Mouse (Mus musculus) CD8-positive naive resting alpha-beta T cell, adult 57 days (primary cell): ENCODE results near the gene Cmtm2b. TPM values are rescaled to one million over a fixed set of nuclear protein-coding genes. Genes with fewer than 3 reads are reported as not detected.

Experiments
- total RNA-seq: library from RNA; stranded (reverse); gene quantifications from one replicate; pipeline ENCODE4 v1.2.4, GENCODE M21; 2023

The Cmtm2b gene
- not detected for total RNA-seq

GRCm38 (mm10) chr8:104321930-104322329 is at the start of gene Cmtm2b:
Cmtm2b (plus strand) TSS chr8:104322230.

GRCm38 (mm10) chr8:104293081-104293480 is 28.9 kb upstream of the Cmtm2b start, which contains the start of gene Cmtm2a:
Cmtm2a (minus strand) TSS chr8:104293181.

GRCm38 (mm10) chr8:104309441-104310155 is 12.4 kb upstream of the Cmtm2b start, which contains the start of the genes Gm45711 and Cmtm1:
Gm45711 (minus strand) TSS chr8:104310081.
Cmtm1 (minus strand) TSS chr8:104310145.

GRCm38 (mm10) chr8:104321267-104321666 is 763 bp upstream of the Cmtm2b start, which contains the start of gene Gm11020:
Gm11020 (plus strand) TSS chr8:104321567.

GRCm38 (mm10) chr8:104339229-104339982 is 17.4 kb downstream of the Cmtm2b start, which contains the start of gene Cmtm3:
Cmtm3 (plus strand) TSS chr8:104339410.

Other genes starting within 250 kb of the Cmtm2b start
- 0.89 TPM for gene Cdh5, start 220.6 kb upstream of the Cmtm2b start, total RNA-seq
- not detected for gene Bean1, start 151.8 kb upstream of the Cmtm2b start, total RNA-seq
- 63.8 TPM for gene Tk2, start 73.7 kb upstream of the Cmtm2b start, total RNA-seq
- 51.8 TPM for gene Cklf, start 71.4 kb upstream of the Cmtm2b start, total RNA-seq
- not detected for gene Cmtm2a, start 29.0 kb upstream of the Cmtm2b start, total RNA-seq
- gene Gm45711, start 12.1 kb upstream of the Cmtm2b start, total RNA-seq = not detected
- not detected for gene Cmtm1, start 12.1 kb upstream of the Cmtm2b start, total RNA-seq
- gene Gm11020, start 663 bp upstream of the Cmtm2b start, total RNA-seq = not detected
- gene Cmtm3, start 17.2 kb downstream of the Cmtm2b start, total RNA-seq = 14.5 TPM
- 2.6 TPM for gene Cmtm4, start 73.6 kb downstream of the Cmtm2b start, total RNA-seq
- 51.6 TPM for gene Dync1li2, start 120.8 kb downstream of the Cmtm2b start, total RNA-seq
- 0.31 TPM for gene Terb1, start 187.7 kb downstream of the Cmtm2b start, total RNA-seq
- 32.4 TPM for gene Nae1, start 212.4 kb downstream of the Cmtm2b start, total RNA-seq
- gene Car7, start 212.5 kb downstream of the Cmtm2b start, total RNA-seq = 1.7 TPM